Mouse (Mus musculus) embryo, embryonic 9.5 days (tissue): Measurements from ENCODE around the gene St5.

Experiments
- DNase-seq: peaks from one replicate; pipeline ENCODE4 v3.0.0-alpha.2; 2017; ENCODE audit errors: extremely low spot score

Gene St5

GRCm38 (mm10) chr7:109641102-109641501, 62.3 kb downstream of the St5 start:
- DNase-seq = no peak

- no peak for DNase-seq
These were observed 66.0 kb downstream of the St5 start for GRCm38 (mm10) chr7:109637391-109637790.

GRCm38 (mm10) chr7:109636086-109636792, 67.2 kb downstream of the St5 start:
- no peak for DNase-seq

GRCm38 (mm10) chr7:109633404-109634085, 69.9 kb downstream of the St5 start:
- DNase-seq = no peak

GRCm38 (mm10) chr7:109631330-109631729, 72.1 kb downstream of the St5 start:
- DNase-seq = no peak

GRCm38 (mm10) chr7:109629871-109630778, 73.3 kb downstream of the St5 start:
- DNase-seq = no peak

- DNase-seq = no peak
These were observed 74.3 kb downstream of the St5 start for GRCm38 (mm10) chr7:109628935-109629609.

GRCm38 (mm10) chr7:109627851-109628250, 75.6 kb downstream of the St5 start:
- DNase-seq = no peak

GRCm38 (mm10) chr7:109622234-109622838, 81.1 kb downstream of the St5 start:
- no peak for DNase-seq

- DNase-seq = no peak
These were observed 82.4 kb downstream of the St5 start for GRCm38 (mm10) chr7:109620967-109621366.

GRCm38 (mm10) chr7:109620288-109620687, 83.1 kb downstream of the St5 start:
- DNase-seq = no peak

- no peak for DNase-seq
These were observed 84.7 kb downstream of the St5 start for GRCm38 (mm10) chr7:109618721-109619120.

GRCm38 (mm10) chr7:109617838-109618237, 85.6 kb downstream of the St5 start:
- no peak for DNase-seq

GRCm38 (mm10) chr7:109616034-109616979, 87.1 kb downstream of the St5 start:
- DNase-seq = peak; percentile 87

- DNase-seq = no peak
These were observed 87.8 kb downstream of the St5 start for GRCm38 (mm10) chr7:109615601-109616000.

GRCm38 (mm10) chr7:109614939-109615338, 88.5 kb downstream of the St5 start:
- no peak for DNase-seq

GRCm38 (mm10) chr7:109613531-109614021, 89.8 kb downstream of the St5 start:
- DNase-seq = no peak

GRCm38 (mm10) chr7:109613051-109613450, 90.4 kb downstream of the St5 start:
- no peak for DNase-seq

GRCm38 (mm10) chr7:109612531-109612930, 90.9 kb downstream of the St5 start:
- no peak for DNase-seq

GRCm38 (mm10) chr7:109610348-109610747, 93.1 kb downstream of the St5 start:
- no peak for DNase-seq
